ENCODE assay signal across 8 mouse cellular contexts in the genomic region with DNA sequence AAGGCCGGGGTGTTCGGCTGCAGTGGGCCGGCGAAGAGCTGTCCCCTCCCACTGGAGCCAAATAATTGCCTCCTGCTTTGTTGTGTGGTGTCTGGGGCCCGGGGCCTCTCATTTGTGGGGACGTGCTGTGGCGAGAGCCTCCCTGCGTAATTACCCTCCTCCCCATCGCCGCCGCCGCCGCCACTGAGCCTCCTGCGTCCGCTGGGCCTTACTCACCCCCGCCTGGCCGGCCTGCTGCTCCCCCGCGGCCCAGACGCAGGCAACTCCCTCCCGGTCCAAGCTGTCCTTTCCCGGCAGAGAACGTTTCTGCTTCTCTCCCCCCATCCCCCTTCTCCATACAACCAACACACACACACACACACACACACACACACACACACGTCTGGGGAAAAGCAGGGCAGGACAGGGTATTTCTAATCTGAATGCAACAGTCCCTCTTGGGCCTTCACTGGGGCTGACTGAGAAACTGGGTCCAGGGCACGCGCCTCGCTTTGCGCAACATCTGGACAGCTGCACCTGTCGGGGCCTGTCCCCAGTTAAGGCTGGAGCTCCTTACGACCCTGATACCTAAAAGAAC. TPM values are rescaled to one million over a fixed set of nuclear protein-coding genes. Genes with fewer than 3 reads are reported as not detected.
DNase-seq lines count a peak whose midpoint lies in the region; ATAC-seq and TF ChIP-seq lines count a peak whose summit lies in the region.

No protein-coding gene starts in this region.

- no peaks in the 10 kb centered on the region for H3K9me3 ChIP-seq in lung, embryonic 14.5 days (ENCODE audit: low read depth, low read length)
- H3K9me3 ChIP-seq in heart, embryonic 10.5 days = no peaks in the 10 kb centered on the region

- no peaks in the 10 kb centered on the region for H3K36me3 ChIP-seq in lung, embryonic 14.5 days (ENCODE audit: insufficient read depth)
- H3K36me3 ChIP-seq in heart, embryonic 10.5 days = no peaks in the 10 kb centered on the region
- H3K36me3 ChIP-seq in kidney, adult 2 months (ENCODE audit: control insufficient read depth, insufficient read depth, low read length) = no peaks in the 10 kb centered on the region

- H3K4me1 ChIP-seq in lung, embryonic 14.5 days (ENCODE audit: insufficient read depth) = peaks cover 14% of the 10 kb centered on the region; the same call in 1 of the 2 replicates
- peaks cover 36% of the 10 kb centered on the region for H3K4me1 ChIP-seq in heart, embryonic 10.5 days
- H3K4me1 ChIP-seq in kidney, adult 2 months (ENCODE audit: control insufficient read depth, insufficient read depth, low read length) = no peaks in the 10 kb centered on the region

- peak overlapping the region; percentile 59 for H3K4me2 ChIP-seq in lung, embryonic 14.5 days

- peak overlapping the region; percentile 45 for H3K9ac ChIP-seq in lung, embryonic 14.5 days

- peaks cover 5% of the 10 kb centered on the region; the same call in 1 of the 2 replicates for H3K27me3 ChIP-seq in lung, embryonic 14.5 days (ENCODE audit: insufficient read depth, low read length)
- peaks cover 98% of the 10 kb centered on the region for H3K27me3 ChIP-seq in heart, embryonic 10.5 days (ENCODE audit: insufficient read depth, poor library complexity, severe bottlenecking)
- H3K27me3 ChIP-seq in kidney, adult 2 months (replicated peaks; ENCODE audit: control insufficient read depth, insufficient read depth, low read length) = no peaks in the 10 kb centered on the region

- H3K27ac ChIP-seq in lung, embryonic 14.5 days (ENCODE audit: low read depth) = no peak overlapping the region
- H3K27ac ChIP-seq in heart, embryonic 10.5 days = peak overlapping the region; percentile 80
- no peak overlapping the region for H3K27ac ChIP-seq in kidney, adult 2 months (ENCODE audit: insufficient read depth, low read depth, low read length)

- peak; percentile 37 for DNase-seq in lung, embryonic 14.5 days
- no peak for DNase-seq in lung, postnatal 25 days (ENCODE audit: low spot score)
- peak; percentile 54 to 57 for DNase-seq in cerebellum, postnatal 10 days
- DNase-seq in heart, embryonic 10.5 days (ENCODE audit: low spot score) = no peak
- DNase-seq in kidney, adult 2 months = peak; percentile 63
- DNase-seq in lung, postnatal 4 days = peak; percentile 51 to 66
- DNase-seq in testis, postnatal 10 days (ENCODE audit: low spot score) = peak; percentile 66
- no peak for DNase-seq in adipocyte (ENCODE audit: low spot score)

- 11% methylated on average over 30 of the region's 30 CpGs for WGBS in lung, embryonic 14.5 days
- WGBS in heart, embryonic 10.5 days = 5% methylated on average over 30 of the region's 30 CpGs
- WGBS in kidney, adult 2 months = 20% methylated on average over 30 of the region's 30 CpGs

- ATAC-seq in lung, embryonic 14.5 days (ENCODE audit: insufficient read depth) = no peak

- no peak for TF ChIP-seq CTCF in lung, embryonic 14.5 days (IDR thresholded peaks at IDR 0.05; ENCODE audit: low read depth)
- TF ChIP-seq CTCF in kidney, adult 2 months (conservative IDR thresholded peaks at IDR 0.05; ENCODE audit: insufficient read depth, insufficient read length, low read depth, low read length) = no peak

- H3K4me3 ChIP-seq in lung, embryonic 14.5 days (ENCODE audit: low read depth, low read length) = peak overlapping the region; percentile 21
- peak overlapping the region; percentile 56 for H3K4me3 ChIP-seq in heart, embryonic 10.5 days
- H3K4me3 ChIP-seq in kidney, adult 2 months (ENCODE audit: insufficient read depth, low read depth, low read length) = peak overlapping the region; percentile 9

- no peak for TF ChIP-seq POLR2A in kidney, adult 2 months (IDR thresholded peaks at IDR 0.05; ENCODE audit: low read depth, low read length)

RNA-seq across cellular contexts. Expression of a gene that starts 14.7 kb away (rescaled TPM):
- polyA plus RNA-seq in lung, embryonic 14.5 days (2014; fragmentation: Nextera tagmentation; extraction: Ambion mirVana) = 22.3 and 23.7 TPM in 2 replicates
- 20.1 and 21.9 TPM in 2 replicates for polyA plus RNA-seq in heart, embryonic 10.5 days (2016; fragmentation: Nextera tagmentation; extraction: Ambion mirVana)
- polyA plus RNA-seq in kidney, adult 2 months (2012; rRNA removed) = 11.9 and 13.3 TPM in 2 replicates

RNA-seq across cellular contexts. Expression of a gene that starts 15.7 kb away (rescaled TPM):
- polyA plus RNA-seq in lung, embryonic 14.5 days (2014; fragmentation: Nextera tagmentation; extraction: Ambion mirVana) = 0.22 and 0.43 TPM in 2 replicates
- 0.47 and 2.3 TPM in 2 replicates for polyA plus RNA-seq in heart, embryonic 10.5 days (2016; fragmentation: Nextera tagmentation; extraction: Ambion mirVana)
- polyA plus RNA-seq in kidney, adult 2 months (2012; rRNA removed) = 0.91 and 0.95 TPM in 2 replicates

RNA-seq across cellular contexts. Expression of a gene that starts 32.3 kb away (rescaled TPM):
- 24.5 and 30.2 TPM in 2 replicates for polyA plus RNA-seq in lung, embryonic 14.5 days (2014; fragmentation: Nextera tagmentation; extraction: Ambion mirVana)
- 21.3 and 30.0 TPM in 2 replicates for polyA plus RNA-seq in heart, embryonic 10.5 days (2016; fragmentation: Nextera tagmentation; extraction: Ambion mirVana)
- 104 and 112 TPM in 2 replicates for polyA plus RNA-seq in kidney, adult 2 months (2012; rRNA removed)

RNA-seq across cellular contexts. Expression of a gene that starts 43.7 kb away (rescaled TPM):
- polyA plus RNA-seq in lung, embryonic 14.5 days (2014; fragmentation: Nextera tagmentation; extraction: Ambion mirVana) = 1.1 and 1.5 TPM in 2 replicates
- 0.28 and 0.35 TPM in 2 replicates for polyA plus RNA-seq in heart, embryonic 10.5 days (2016; fragmentation: Nextera tagmentation; extraction: Ambion mirVana)
- polyA plus RNA-seq in kidney, adult 2 months (2012; rRNA removed) = 1.9 and 2.5 TPM in 2 replicates

RNA-seq across cellular contexts. Expression of a gene that starts 43.9 kb away (rescaled TPM):
- 84.5 and 85.5 TPM in 2 replicates for polyA plus RNA-seq in lung, embryonic 14.5 days (2014; fragmentation: Nextera tagmentation; extraction: Ambion mirVana)
- 82.7 and 93.1 TPM in 2 replicates for polyA plus RNA-seq in heart, embryonic 10.5 days (2016; fragmentation: Nextera tagmentation; extraction: Ambion mirVana)
- 137 and 138 TPM in 2 replicates for polyA plus RNA-seq in kidney, adult 2 months (2012; rRNA removed)

Comparison
In these comparisons a context has a peak if more than half of its experiments do, and no peak if none do; other contexts are left out.
1. DNase-seq: peak in lung, embryonic 14.5 days (single experiment), cerebellum, postnatal 10 days (2 of 2), kidney, adult 2 months (single experiment), lung, postnatal 4 days (2 of 2) and testis, postnatal 10 days (single experiment); none in lung, postnatal 25 days (single experiment), heart, embryonic 10.5 days (single experiment) and adipocyte (single experiment).
2. Peak in every context shown above with its lines, with median percentiles within 50 percentile points of each other: H3K4me3 ChIP-seq.